Mouse (Mus musculus): ENCODE measurements around the gene Ceacam20. TPM values are rescaled to one million over a fixed set of nuclear protein-coding genes. Genes with fewer than 3 reads are reported as not detected.
A peak's percentile ranks its signal among the peaks of the same experiment; 100 is the strongest.
"Not testable (repeated sequence)": the region's sequence is repeated elsewhere in the genome, so short reads cannot be mapped to it uniquely, and the experiment has no call there.

Gene Ceacam20
- polyA plus RNA-seq, 1 experiment from 2014 or later, result not detected

GRCm38 (mm10) chr7:19953054-19953453 is 12.2 kb upstream of the Ceacam20 start:
- Histone ChIP-seq H3K27me3 (ENCODE audit: poor library complexity, severe bottlenecking) (no peaks in the 10 kb centered on the region), H3K27ac (no peak overlapping the region), H3K36me3 (replicated peaks) (no peaks in the 10 kb centered on the region), H3K4me1 (peaks cover 22% of the 10 kb centered on the region), H3K9me3 (0 out of 2 replicates have a peak, but pooled peaks cover 3% of the 10 kb centered on the region), H3K4me3 (no peak overlapping the region)
- 45% methylated on average over 9 of the region's 9 CpGs for WGBS
- no peak for DNase-seq (ENCODE audit: extremely low spot score, low spot score)

DNA sequence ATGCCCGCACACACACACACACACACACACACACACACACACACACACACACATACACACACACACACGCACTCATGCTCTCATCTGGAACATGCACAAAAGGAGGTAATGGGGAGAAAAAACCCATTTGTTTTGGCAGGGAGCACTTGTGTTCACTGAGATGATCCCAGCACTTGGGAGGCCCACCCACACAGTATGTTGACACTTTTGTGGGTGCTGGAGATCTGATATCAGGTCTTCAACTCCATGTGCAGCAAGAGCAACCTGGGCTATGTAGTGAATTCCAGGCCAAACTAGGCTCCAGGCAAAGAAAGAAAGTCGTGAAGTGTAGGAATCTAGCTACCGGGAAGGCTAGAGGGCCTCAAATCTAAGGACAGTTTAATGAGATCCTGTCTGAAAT is 9.4 kb upstream of the Ceacam20 start:
- no peaks in the 10 kb centered on the region for H3K27me3 ChIP-seq (ENCODE audit: poor library complexity, severe bottlenecking)
- WGBS, result 78% methylated on average over 4 of the region's 4 CpGs
- H3K4me3 ChIP-seq, result no peak overlapping the region
- no peak overlapping the region for H3K27ac ChIP-seq
- DNase-seq (ENCODE audit: extremely low spot score, low spot score), result no peak
- H3K4me1 ChIP-seq, result peaks cover 17% of the 10 kb centered on the region
- H3K9me3 ChIP-seq, result no peaks in the 10 kb centered on the region
- no peaks in the 10 kb centered on the region for H3K36me3 ChIP-seq (replicated peaks)

DNA sequence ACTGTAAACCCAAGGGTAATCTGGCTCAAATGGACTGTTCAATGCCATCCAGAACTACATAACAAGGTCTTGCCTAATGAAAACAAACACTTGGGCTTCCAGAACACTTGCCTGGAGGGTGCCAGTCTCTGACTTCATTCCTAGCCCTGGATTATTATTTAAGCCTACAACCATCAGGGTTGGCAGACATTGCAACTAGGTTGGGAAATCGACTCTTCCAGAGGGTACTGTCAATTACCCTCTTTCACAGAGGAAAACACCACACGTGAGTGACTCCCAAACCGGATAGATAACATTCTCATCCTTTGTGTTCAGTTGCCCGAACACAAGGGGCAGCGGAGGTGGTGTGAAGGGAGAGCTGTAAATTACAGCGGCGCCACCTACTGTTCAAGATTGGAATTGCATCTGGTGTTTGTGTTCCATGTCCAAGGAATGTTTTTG is 8.9 kb upstream of the Ceacam20 start:
- 3% methylated on average over 7 of the region's 7 CpGs for WGBS
- H3K27me3 ChIP-seq (ENCODE audit: poor library complexity, severe bottlenecking), result no peaks in the 10 kb centered on the region
- H3K36me3 ChIP-seq (replicated peaks), result no peaks in the 10 kb centered on the region
- peak; percentile 82 for DNase-seq (ENCODE audit: extremely low spot score, low spot score)
- no peak overlapping the region for H3K27ac ChIP-seq
- no peak overlapping the region for H3K4me3 ChIP-seq
- H3K9me3 ChIP-seq, result 0 out of 2 replicates have a peak, but pooled peaks cover 3% of the 10 kb centered on the region
- peaks cover 17% of the 10 kb centered on the region for H3K4me1 ChIP-seq

GRCm38 (mm10) chr7:19962423-19962822 is 2.8 kb upstream of the Ceacam20 start:
- Histone ChIP-seq H3K9me3 (peaks cover 18% of the 10 kb centered on the region; the same call in 1 of the 2 replicates), H3K27ac (no peak overlapping the region), H3K27me3 (ENCODE audit: poor library complexity, severe bottlenecking) (no peaks in the 10 kb centered on the region), H3K36me3 (replicated peaks) (no peaks in the 10 kb centered on the region), H3K4me3 (no peak overlapping the region), H3K4me1 (no peaks in the 10 kb centered on the region)
- WGBS, result 67% methylated on average over 1 of the region's 1 CpGs
- no peak for DNase-seq (ENCODE audit: extremely low spot score, low spot score)

- Histone ChIP-seq H3K4me1 (no peaks in the 10 kb centered on the region), H3K36me3 (replicated peaks) (no peaks in the 10 kb centered on the region), H3K4me3 (no peak overlapping the region), H3K27ac (no peak overlapping the region), H3K27me3 (ENCODE audit: poor library complexity, severe bottlenecking) (no peaks in the 10 kb centered on the region), H3K9me3 (peaks cover 49% of the 10 kb centered on the region)
- WGBS, result 84% methylated on average over 3 of the region's 3 CpGs
- DNase-seq (ENCODE audit: extremely low spot score, low spot score), result no peak
These were observed 3.9 kb downstream of the Ceacam20 start for GRCm38 (mm10) chr7:19969106-19969505.

- H3K27ac ChIP-seq, result no peak overlapping the region
- H3K4me1 ChIP-seq, result no peaks in the 10 kb centered on the region
- H3K4me3 ChIP-seq, result no peak overlapping the region
- H3K9me3 ChIP-seq, result peaks cover 51% of the 10 kb centered on the region
- no peak for DNase-seq (ENCODE audit: extremely low spot score, low spot score)
- 98% methylated on average over 4 of the region's 4 CpGs for whole genome bisulfite sequencing
- H3K27me3 ChIP-seq (ENCODE audit: poor library complexity, severe bottlenecking), result no peaks in the 10 kb centered on the region
- H3K36me3 ChIP-seq (replicated peaks), result no peaks in the 10 kb centered on the region
These were observed 4.4 kb downstream of the Ceacam20 start for GRCm38 (mm10) chr7:19969541-19970090.

GRCm38 (mm10) chr7:19970196-19970595 is 5.0 kb downstream of the Ceacam20 start:
- H3K9me3 ChIP-seq, result peaks cover 56% of the 10 kb centered on the region
- no peak overlapping the region for H3K4me3 ChIP-seq
- 93% methylated on average over 8 of the region's 8 CpGs for WGBS
- no peaks in the 10 kb centered on the region for H3K4me1 ChIP-seq
- no peak overlapping the region for H3K27ac ChIP-seq
- no peak for DNase-seq (ENCODE audit: extremely low spot score, low spot score)
- no peaks in the 10 kb centered on the region for H3K36me3 ChIP-seq (replicated peaks)
- no peaks in the 10 kb centered on the region for H3K27me3 ChIP-seq (ENCODE audit: poor library complexity, severe bottlenecking)

DNA sequence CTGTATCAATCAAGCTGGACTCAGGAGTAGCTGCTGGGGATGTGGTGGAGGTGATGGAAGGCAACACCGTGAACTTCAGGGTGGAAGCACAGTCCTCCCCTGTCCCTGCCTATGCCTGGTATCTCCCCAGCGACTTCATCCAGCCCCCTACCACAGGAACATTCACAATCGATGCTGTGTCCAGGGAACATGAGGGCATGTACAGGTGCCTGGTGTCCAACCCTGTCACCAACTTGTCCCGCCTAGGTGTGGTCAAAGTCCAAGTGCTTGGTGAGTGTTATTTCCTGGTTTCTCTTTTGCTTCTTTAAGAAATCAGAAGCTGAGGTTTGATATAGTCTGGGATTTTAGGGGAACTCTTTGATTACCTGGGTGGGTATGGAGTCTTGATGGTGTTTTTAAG is 6.3 kb downstream of the Ceacam20 start:
- 91% methylated on average over 4 of the region's 4 CpGs for WGBS

DNA sequence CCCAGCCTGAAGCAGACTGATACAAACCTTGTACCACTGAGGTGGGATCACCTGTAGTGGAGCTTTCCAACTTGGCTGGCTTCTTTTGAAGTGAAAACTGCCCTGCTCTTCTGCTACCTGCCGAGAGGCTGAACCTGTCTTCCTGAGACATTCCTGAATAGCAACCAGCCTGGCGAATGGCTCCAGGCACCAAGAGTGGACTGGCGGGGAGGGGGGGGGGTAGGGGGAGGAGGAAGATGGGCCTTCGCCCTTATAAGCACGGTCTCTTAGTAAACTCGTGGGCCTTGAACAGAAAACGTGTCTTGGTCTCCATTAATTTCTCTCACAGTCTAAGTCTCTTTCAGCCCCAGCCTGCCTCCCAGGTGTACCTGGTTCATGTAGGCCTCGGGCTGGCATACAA is 26.0 kb downstream of the Ceacam20 start, which contains the start of gene Nlrp9b:
TSS of gene Nlrp9b (plus strand) at position 301 of the 400 bp plus-strand sequence.
- H3K27ac ChIP-seq; H3K4me1 ChIP-seq; H3K36me3 ChIP-seq (replicated peaks); H3K27me3 ChIP-seq (ENCODE audit: poor library complexity, severe bottlenecking); H3K4me3 ChIP-seq; DNase-seq (ENCODE audit: extremely low spot score, low spot score): not testable (repeated sequence)
- 62% methylated on average over 8 of the region's 8 CpGs for WGBS
- H3K9me3 ChIP-seq, result peaks cover 53% of the 10 kb centered on the region

More for the DNA sequence above, 6.3 kb downstream of the Ceacam20 start:
- H3K36me3 ChIP-seq (replicated peaks), result no peaks in the 10 kb centered on the region
- H3K9me3 ChIP-seq, result peaks cover 59% of the 10 kb centered on the region
- no peaks in the 10 kb centered on the region for H3K4me1 ChIP-seq
- H3K4me3 ChIP-seq, result no peak overlapping the region
- no peak overlapping the region for H3K27ac ChIP-seq
- no peak for DNase-seq (ENCODE audit: extremely low spot score, low spot score)
- H3K27me3 ChIP-seq (ENCODE audit: poor library complexity, severe bottlenecking), result no peaks in the 10 kb centered on the region

GRCm38 (mm10) chr7:19996721-19997120 is 31.5 kb downstream of the Ceacam20 start:
- DNase-seq (ENCODE audit: extremely low spot score, low spot score); H3K27ac ChIP-seq; H3K36me3 ChIP-seq (replicated peaks); H3K27me3 ChIP-seq (ENCODE audit: poor library complexity, severe bottlenecking); H3K4me3 ChIP-seq; H3K4me1 ChIP-seq: not testable (repeated sequence)
- H3K9me3 ChIP-seq, result peaks cover 35% of the 10 kb centered on the region
- WGBS, result 66% methylated on average over 3 of the region's 3 CpGs

GRCm38 (mm10) chr7:20009987-20010386 is 44.8 kb downstream of the Ceacam20 start:
- WGBS, result 70% methylated on average over 2 of the region's 2 CpGs
- Histone ChIP-seq H3K4me1 (no peaks in the 10 kb centered on the region), H3K9me3 (peaks cover 23% of the 10 kb centered on the region; the same call in 1 of the 2 replicates), H3K36me3 (replicated peaks) (no peaks in the 10 kb centered on the region), H3K27me3 (ENCODE audit: poor library complexity, severe bottlenecking) (no peaks in the 10 kb centered on the region), H3K27ac (no peak overlapping the region), H3K4me3 (no peak overlapping the region)
- DNase-seq (ENCODE audit: extremely low spot score, low spot score), result no peak

Measured in forebrain, embryonic 10.5 days (tissue).